10 mouse cellular contexts compared by ENCODE assay signal in genomic region chr11:114216493-114216892, GRCm38 (mm10).
A peak's percentile ranks its signal among the peaks of the same experiment; 100 is the strongest.
DNase-seq lines count a peak whose midpoint lies in the region; ATAC-seq and TF ChIP-seq lines count a peak whose summit lies in the region.
"Had no signal": no experiment of that assay in that cellular context is flagged by ENCODE, and none has a peak within 500 bp of the region (broad histone marks: within the 10 kb centered on the region; RNA-seq: fewer than 3 reads in every experiment).

No protein-coding gene starts in this region.

- DNase-seq in embryo, embryonic 10 days (ENCODE audit: low spot score) = peak; percentile 28
- DNase-seq in embryo, embryonic 9.5 days (ENCODE audit: extremely low spot score) = no peak
- DNase-seq in kidney, postnatal 36 days = no peak
- DNase-seq in urinary bladder, postnatal 14 days (ENCODE audit: low spot score) = no peak
- DNase-seq in cerebellum, adult 2 months = no peak
- DNase-seq: layer of hippocampus, adult 9-11 months had no signal

- peaks cover 7% of the 10 kb centered on the region for H3K27me3 ChIP-seq in kidney, embryonic 14.5 days (ENCODE audit: control insufficient read depth, insufficient read depth, low read length)
- no peaks in the 10 kb centered on the region for H3K27me3 ChIP-seq in midbrain, embryonic 15.5 days (replicated peaks)
- H3K27me3 ChIP-seq in cerebellum, adult 2 months (ENCODE audit: control insufficient read depth, insufficient read depth, low read length) = no peaks in the 10 kb centered on the region; the same call in 1 of the 2 replicates

- TF ChIP-seq POLR2A in cerebellum, adult 2 months (IDR thresholded peaks at IDR 0.05; ENCODE audit: borderline replicate concordance, insufficient read depth, low read length) = no peak

- no peak for TF ChIP-seq CTCF in cerebellum, adult 2 months (IDR thresholded peaks at IDR 0.05; ENCODE audit: borderline replicate concordance, insufficient read depth, low read depth, low read length)

- no peaks in the 10 kb centered on the region for H3K9me3 ChIP-seq in kidney, embryonic 14.5 days (ENCODE audit: control insufficient read depth, low read length)
- H3K9me3 ChIP-seq in midbrain, embryonic 15.5 days = no peaks in the 10 kb centered on the region
- H3K9me3 ChIP-seq: embryonic facial prominence, embryonic 13.5 days had no signal

- H3K4me1 ChIP-seq in kidney, embryonic 14.5 days (ENCODE audit: control insufficient read depth, insufficient read depth, low read length) = peaks cover 19% of the 10 kb centered on the region
- peaks cover 36% of the 10 kb centered on the region for H3K4me1 ChIP-seq in midbrain, embryonic 15.5 days
- H3K4me1 ChIP-seq in cerebellum, adult 2 months (ENCODE audit: control insufficient read depth, insufficient read depth, low read length) = 0 out of 2 replicates have a peak, but pooled peaks cover 3% of the 10 kb centered on the region

- no peak overlapping the region for H3K27ac ChIP-seq in kidney, embryonic 14.5 days (ENCODE audit: low read depth, low read length)
- H3K27ac ChIP-seq in midbrain, embryonic 15.5 days = 0 out of 2 replicates have a peak overlapping the region, but pooled peaks have one; percentile 2
- no peak overlapping the region for H3K27ac ChIP-seq in cerebellum, adult 2 months (ENCODE audit: insufficient read depth, low read length)
- H3K27ac ChIP-seq: embryonic facial prominence, embryonic 13.5 days had no signal

- H3K4me3 ChIP-seq in kidney, embryonic 14.5 days (ENCODE audit: low read length) = no peak overlapping the region
- H3K4me3 ChIP-seq in midbrain, embryonic 15.5 days = no peak overlapping the region
- no peak overlapping the region for H3K4me3 ChIP-seq in cerebellum, adult 2 months (replicated peaks; ENCODE audit: insufficient read depth, low read depth, low read length)

- ATAC-seq in kidney, embryonic 14.5 days (ENCODE audit: low FRiP score, low TSS enrichment) = peak; percentile 59; the same call in 1 of the 2 replicates
- ATAC-seq in granulocyte monocyte progenitor cell, adult 5-6 weeks (replicated peaks; ENCODE audit: poor library complexity, severe bottlenecking) = 0 out of 2 replicates have a peak, but pooled peaks have one; percentile 18
- peak; percentile 56 for ATAC-seq in midbrain, embryonic 15.5 days (replicated peaks)

- peak overlapping the region; percentile 25; the same call in 1 of the 2 replicates for H3K4me2 ChIP-seq in kidney, embryonic 14.5 days (replicated peaks; ENCODE audit: low read depth, low read length)
- H3K4me2 ChIP-seq in midbrain, embryonic 15.5 days = peak overlapping the region; percentile 47

- H3K36me3 ChIP-seq in kidney, embryonic 14.5 days (ENCODE audit: control insufficient read depth, insufficient read depth, low read length) = no peaks in the 10 kb centered on the region
- H3K36me3 ChIP-seq in midbrain, embryonic 15.5 days (replicated peaks) = no peaks in the 10 kb centered on the region
- H3K36me3 ChIP-seq: embryonic facial prominence, embryonic 13.5 days had no signal

- H3K9ac ChIP-seq in kidney, embryonic 14.5 days (ENCODE audit: low read depth, low read length) = no peak overlapping the region
- H3K9ac ChIP-seq in midbrain, embryonic 15.5 days = no peak overlapping the region

- 9% methylated on average over 7 of the region's 7 CpGs for WGBS in kidney, embryonic 14.5 days
- 7% methylated on average over 7 of the region's 7 CpGs for WGBS in midbrain, embryonic 15.5 days
- 34% methylated on average over 7 of the region's 7 CpGs for WGBS in cerebellum, adult 2 months
